Mouse (Mus musculus) intestine, postnatal 0 days (tissue): Measurements from ENCODE around the gene Gm10061. TPM values are rescaled to one million over a fixed set of nuclear protein-coding genes. Genes with fewer than 3 reads are reported as not detected.
"Not testable (repeated sequence)": the region's sequence is repeated elsewhere in the genome, so short reads cannot be mapped to it uniquely, and the experiment has no call there.

Experiments used
- ATAC-seq: fragments of 200-750 bp; cut with Nextera tagmentation; 2 replicates; pipeline ENCODE4 v1.8.0; 2017; ENCODE audit warnings: mild to moderate bottlenecking, moderate TSS enrichment, moderate library complexity
- H3K27ac ChIP-seq: fragments of 300-500 bp; sonication (generic); 2 replicates; pipeline ENCODE4 v1.5.1; 2014; ENCODE audit warnings: mild to moderate bottlenecking, low read depth, low read length, moderate library complexity
- H3K27me3 ChIP-seq: fragments of 300-500 bp; sonication (generic); replicated peaks from 2 replicates; pipeline ENCODE4 v1.6.1; 2014; ENCODE audit warnings: low read length, mixed read lengths; ENCODE audit not compliant: control insufficient read depth, insufficient read depth
- H3K36me3 ChIP-seq: fragments of 300-500 bp; sonication (generic); 2 replicates; pipeline ENCODE4 v1.6.1; 2014; ENCODE audit warnings: mild to moderate bottlenecking, moderate library complexity; ENCODE audit not compliant: control insufficient read depth, insufficient read depth
- H3K4me1 ChIP-seq: fragments of 300-500 bp; sonication (generic); replicated peaks from 2 replicates; pipeline ENCODE4 v1.6.1; 2014; ENCODE audit warnings: antibody characterized with exemption, low read length, mixed read lengths; ENCODE audit not compliant: control insufficient read depth, insufficient read depth
- H3K4me2 ChIP-seq: fragments of 300-500 bp; sonication (generic); replicated peaks from 2 replicates; pipeline ENCODE4 v1.6.1; 2014; ENCODE audit warnings: low read depth, mild to moderate bottlenecking, moderate library complexity
- H3K4me3 ChIP-seq: fragments of 300-500 bp; sonication (generic); 2 replicates; pipeline ENCODE4 v1.5.1; 2014; ENCODE audit warnings: low read depth, low read length
- H3K9ac ChIP-seq: fragments of 300-500 bp; sonication (generic); 2 replicates; pipeline ENCODE4 v1.6.1; 2014; ENCODE audit warnings: mild to moderate bottlenecking, low read depth, low read length
- H3K9me3 ChIP-seq: fragments of 300-500 bp; sonication (generic); 2 replicates; pipeline ENCODE4 v1.6.1; 2016; ENCODE audit warnings: mixed run types; ENCODE audit not compliant: control insufficient read depth
- CTCF ChIP-seq: sonication (generic); IDR thresholded peaks from 2 replicates; pipeline ENCODE4 v1.5.1; 2016; ENCODE audit warnings: low read depth, mild to moderate bottlenecking, control low read depth, antibody characterized with exemption, moderate library complexity
- WGBS: fragments of 180-500 bp; shearing (Covaris S2); extraction: QIAGEN DNeasy Blood & Tissue Kit; methylation state at CpG from one replicate; pipeline ENCODE4 v1.1.7; 2014; 5-methylcytosine and 5-hydroxymethylcytosine counted together
- polyA plus RNA-seq: library from polyadenylated mRNA; unstranded; fragments of >200 nt; fragmentation: Nextera tagmentation; extraction: Ambion mirVana; gene quantifications from 2 replicates; pipeline ENCODE4 v1.2.1, GENCODE M21; 2015

Gene Gm10061
- polyA plus RNA-seq = not detected in 2 replicates

- 81% methylated on average over 1 of the region's 1 CpGs for whole genome bisulfite sequencing
Measured at GRCm38 (mm10) chr16:89150786-89151185, at the start of gene Gm10061. Gene Gm10061, plus strand, starts transcription at chr16:89151086.

GRCm38 (mm10) chr16:89140551-89140950 lies 10.3 kb upstream of the Gm10061 start, which contains the start of gene Gm6358:
Gene Gm6358, plus strand, starts transcription at chr16:89140851.
- Histone ChIP-seq H3K4me3 (no peak within 1 kb of the TSS), H3K9ac (no peak within 1 kb of the TSS), H3K4me1 (no peaks in the 10 kb centered on the region), H3K27ac (no peak within 1 kb of the TSS), H3K9me3 (no peaks in the 10 kb centered on the region), H3K36me3 (no peaks in the 10 kb centered on the region), H3K27me3 (no peaks in the 10 kb centered on the region), H3K4me2 (no peak within 1 kb of the TSS)
- no peak for ATAC-seq
- WGBS = 91% methylated on average over 1 of the region's 1 CpGs
- no peak for TF ChIP-seq CTCF

More at GRCm38 (mm10) chr16:89150786-89151185, at the start of gene Gm10061:
- H3K9ac ChIP-seq = no peak within 1 kb of the TSS
- H3K4me3 ChIP-seq = no peak within 1 kb of the TSS
- H3K27ac ChIP-seq = no peak within 1 kb of the TSS
- H3K36me3 ChIP-seq = no peaks in the 10 kb centered on the region
- H3K27me3 ChIP-seq = no peaks in the 10 kb centered on the region
- no peak for ATAC-seq
- no peak for TF ChIP-seq CTCF
- no peaks in the 10 kb centered on the region for H3K9me3 ChIP-seq
- H3K4me1 ChIP-seq = no peaks in the 10 kb centered on the region
- no peak within 1 kb of the TSS for H3K4me2 ChIP-seq

GRCm38 (mm10) chr16:89157652-89158051 lies 6.8 kb downstream of the Gm10061 start, which contains the start of gene Gm9789:
Gene Gm9789, plus strand, starts transcription at chr16:89157952.
- Histone ChIP-seq H3K9ac (no peak within 1 kb of the TSS), H3K27me3 (no peaks in the 10 kb centered on the region), H3K27ac (no peak within 1 kb of the TSS), H3K4me2 (no peak within 1 kb of the TSS), H3K4me3 (no peak within 1 kb of the TSS), H3K36me3 (no peaks in the 10 kb centered on the region), H3K4me1 (no peaks in the 10 kb centered on the region), H3K9me3 (no peaks in the 10 kb centered on the region)
- ATAC-seq = no peak
- 82% methylated on average over 4 of the region's 4 CpGs for WGBS
- no peak for TF ChIP-seq CTCF

GRCm38 (mm10) chr16:89169190-89169589 lies 18.3 kb downstream of the Gm10061 start, which contains the start of gene Gm7735:
Gene Gm7735, plus strand, starts transcription at chr16:89169490.
- not testable (repeated sequence) for H3K27ac ChIP-seq, H3K4me3 ChIP-seq, ATAC-seq, H3K4me1 ChIP-seq, H3K4me2 ChIP-seq, H3K9me3 ChIP-seq, H3K9ac ChIP-seq, H3K27me3 ChIP-seq, H3K36me3 ChIP-seq

GRCm38 (mm10) chr16:89174435-89174834 lies 23.5 kb downstream of the Gm10061 start, which contains the start of gene 1110057P08Rik:
Gene 1110057P08Rik, plus strand, starts transcription at chr16:89174735.
- ATAC-seq = no peak
- WGBS = 76% methylated on average over 2 of the region's 2 CpGs
- Histone ChIP-seq H3K9me3 (no peaks in the 10 kb centered on the region), H3K9ac (no peak within 1 kb of the TSS), H3K4me2 (no peak within 1 kb of the TSS), H3K4me3 (no peak within 1 kb of the TSS), H3K27ac (no peak within 1 kb of the TSS), H3K4me1 (no peaks in the 10 kb centered on the region), H3K36me3 (no peaks in the 10 kb centered on the region), H3K27me3 (no peaks in the 10 kb centered on the region)
- TF ChIP-seq CTCF = no peak

- H3K9me3 ChIP-seq = no peaks in the 10 kb centered on the region
- no peak for ATAC-seq
- H3K4me1 ChIP-seq = no peaks in the 10 kb centered on the region
- no peak for TF ChIP-seq CTCF
- WGBS = 81% methylated on average over 4 of the region's 4 CpGs
- H3K27me3 ChIP-seq = no peaks in the 10 kb centered on the region
- no peak overlapping the region for H3K9ac ChIP-seq
- H3K4me2 ChIP-seq = no peak overlapping the region
- H3K27ac ChIP-seq = no peak overlapping the region
- no peaks in the 10 kb centered on the region for H3K36me3 ChIP-seq
- no peak overlapping the region for H3K4me3 ChIP-seq
Measured at GRCm38 (mm10) chr16:89188621-89189020, 37.7 kb downstream of the Gm10061 start.

Other genes with a start within 250 kb of the Gm10061 start
- gene Krtap19-9b, start 218.8 kb upstream of the Gm10061 start, polyA plus RNA-seq = not detected in 2 replicates
- not detected in 2 replicates for gene Krtap16-3, start 188.2 kb upstream of the Gm10061 start, polyA plus RNA-seq
- gene Krtap22-2, start 140.3 kb upstream of the Gm10061 start, polyA plus RNA-seq = not detected in 2 replicates
- gene Gm10229, start 135.8 kb upstream of the Gm10061 start, polyA plus RNA-seq = not detected in 2 replicates
- not detected in 2 replicates for gene Krtap6-1, start 119.4 kb upstream of the Gm10061 start, polyA plus RNA-seq
- not detected in 2 replicates for gene Gm10228, start 109.6 kb upstream of the Gm10061 start, polyA plus RNA-seq
- not detected in 2 replicates for gene Krtap6-5, start 103.2 kb upstream of the Gm10061 start, polyA plus RNA-seq
- gene 1110025L11Rik, start 87.1 kb upstream of the Gm10061 start, polyA plus RNA-seq = not detected in 2 replicates
- not detected in 2 replicates for gene Krtap6-3, start 67.1 kb upstream of the Gm10061 start, polyA plus RNA-seq
- not detected in 2 replicates for gene Gm6358, start 10.2 kb upstream of the Gm10061 start, polyA plus RNA-seq
- gene Gm9789, start 6.9 kb downstream of the Gm10061 start, polyA plus RNA-seq = not detected in 2 replicates
- gene Gm7735, start 18.4 kb downstream of the Gm10061 start, polyA plus RNA-seq = not detected in 2 replicates
- gene 1110057P08Rik, start 23.6 kb downstream of the Gm10061 start, polyA plus RNA-seq = not detected in 2 replicates
- gene Krtap20-2, start 54.8 kb downstream of the Gm10061 start, polyA plus RNA-seq = not detected in 2 replicates